Mouse (Mus musculus): ENCODE data around the gene Hist1h2an. TPM values are rescaled to one million over a fixed set of nuclear protein-coding genes. Genes with fewer than 3 reads are reported as not detected.
"Not testable (repeated sequence)": the region's sequence is repeated elsewhere in the genome, so short reads cannot be mapped to it uniquely, and the experiment has no call there.

The Hist1h2an gene
- total RNA-seq (2015) (5.6 TPM in 1 of 2 replicates, not detected in the other), total RNA-seq (2017) (740 and 806 TPM in 2 replicates)

GRCm38 (mm10) chr13:21786899-21787629 lies at the start of gene Hist1h2an, which contains the start of gene Hist1h2bp:
Hist1h2an (minus strand) TSS chr13:21787218.
Hist1h2bp (plus strand) TSS chr13:21787461.
- ATAC-seq (ENCODE audit: poor library complexity, severe bottlenecking), result peak; percentile 90

GRCm38 (mm10) chr13:21833461-21833860 lies 46.4 kb upstream of the Hist1h2an start, which contains the start of the genes Hist1h2ap and Hist1h2br:
Hist1h2ap (minus strand) TSS chr13:21833507.
Hist1h2br (plus strand) TSS chr13:21833743.
- ATAC-seq (ENCODE audit: poor library complexity, severe bottlenecking), result peak; percentile 77

GRCm38 (mm10) chr13:21831418-21832394 lies 44.7 kb upstream of the Hist1h2an start, which contains the start of gene Hist1h4n:
Hist1h4n (minus strand) TSS chr13:21832196.
- ATAC-seq (ENCODE audit: poor library complexity, severe bottlenecking), result peak; percentile 58

- no peak for ATAC-seq (ENCODE audit: poor library complexity, severe bottlenecking)
Measured at GRCm38 (mm10) chr13:21830344-21830743, 43.3 kb upstream of the Hist1h2an start.

GRCm38 (mm10) chr13:21828511-21828910 lies 41.5 kb upstream of the Hist1h2an start:
- no peak for ATAC-seq (ENCODE audit: poor library complexity, severe bottlenecking)

GRCm38 (mm10) chr13:21820082-21820890 lies 33.3 kb upstream of the Hist1h2an start:
- ATAC-seq (ENCODE audit: poor library complexity, severe bottlenecking), result not testable (repeated sequence)

- ATAC-seq (ENCODE audit: poor library complexity, severe bottlenecking), result peak; percentile 31
Measured at GRCm38 (mm10) chr13:21812092-21812491, 25.1 kb upstream of the Hist1h2an start.

GRCm38 (mm10) chr13:21811539-21811938 lies 24.5 kb upstream of the Hist1h2an start, which contains the start of gene Hist1h4m:
Hist1h4m (plus strand) TSS chr13:21811746.
- ATAC-seq (ENCODE audit: poor library complexity, severe bottlenecking), result peak; percentile 64

- 0 out of 2 replicates have a peak, but pooled peaks have one; percentile 3 for ATAC-seq (ENCODE audit: poor library complexity, severe bottlenecking)
Measured at GRCm38 (mm10) chr13:21811074-21811473, 24.1 kb upstream of the Hist1h2an start.

- ATAC-seq (ENCODE audit: poor library complexity, severe bottlenecking), result peak; percentile 79
Measured at GRCm38 (mm10) chr13:21810073-21810472, 23.1 kb upstream of the Hist1h2an start, which contains the start of the genes Hist1h2bq and Hist1h2ao. Hist1h2bq (minus strand) TSS chr13:21810197. Hist1h2ao (plus strand) TSS chr13:21810465.

GRCm38 (mm10) chr13:21803058-21803457 lies 16.0 kb upstream of the Hist1h2an start:
- peak; percentile 96 for ATAC-seq (ENCODE audit: poor library complexity, severe bottlenecking)

GRCm38 (mm10) chr13:21797163-21797562 lies 10.1 kb upstream of the Hist1h2an start:
- ATAC-seq (ENCODE audit: poor library complexity, severe bottlenecking), result peak; percentile 87

GRCm38 (mm10) chr13:21795584-21795983 lies 8.6 kb upstream of the Hist1h2an start:
- ATAC-seq (ENCODE audit: poor library complexity, severe bottlenecking), result no peak

- no peak for ATAC-seq (ENCODE audit: poor library complexity, severe bottlenecking)
Measured at GRCm38 (mm10) chr13:21790601-21791283, 3.7 kb upstream of the Hist1h2an start.

- ATAC-seq (ENCODE audit: poor library complexity, severe bottlenecking), result no peak
Measured at GRCm38 (mm10) chr13:21789925-21790324, 2.9 kb upstream of the Hist1h2an start.

- no peak for ATAC-seq (ENCODE audit: poor library complexity, severe bottlenecking)
Measured at GRCm38 (mm10) chr13:21787760-21788593, 959 bp upstream of the Hist1h2an start.

- ATAC-seq (ENCODE audit: poor library complexity, severe bottlenecking), result no peak
Measured at GRCm38 (mm10) chr13:21786189-21786898, 674 bp downstream of the Hist1h2an start.

GRCm38 (mm10) chr13:21784311-21784710 lies 2.7 kb downstream of the Hist1h2an start:
- no peak for ATAC-seq (ENCODE audit: poor library complexity, severe bottlenecking)

All from megakaryocyte, adult 5-6 weeks (primary cell).